In the genomic region with DNA sequence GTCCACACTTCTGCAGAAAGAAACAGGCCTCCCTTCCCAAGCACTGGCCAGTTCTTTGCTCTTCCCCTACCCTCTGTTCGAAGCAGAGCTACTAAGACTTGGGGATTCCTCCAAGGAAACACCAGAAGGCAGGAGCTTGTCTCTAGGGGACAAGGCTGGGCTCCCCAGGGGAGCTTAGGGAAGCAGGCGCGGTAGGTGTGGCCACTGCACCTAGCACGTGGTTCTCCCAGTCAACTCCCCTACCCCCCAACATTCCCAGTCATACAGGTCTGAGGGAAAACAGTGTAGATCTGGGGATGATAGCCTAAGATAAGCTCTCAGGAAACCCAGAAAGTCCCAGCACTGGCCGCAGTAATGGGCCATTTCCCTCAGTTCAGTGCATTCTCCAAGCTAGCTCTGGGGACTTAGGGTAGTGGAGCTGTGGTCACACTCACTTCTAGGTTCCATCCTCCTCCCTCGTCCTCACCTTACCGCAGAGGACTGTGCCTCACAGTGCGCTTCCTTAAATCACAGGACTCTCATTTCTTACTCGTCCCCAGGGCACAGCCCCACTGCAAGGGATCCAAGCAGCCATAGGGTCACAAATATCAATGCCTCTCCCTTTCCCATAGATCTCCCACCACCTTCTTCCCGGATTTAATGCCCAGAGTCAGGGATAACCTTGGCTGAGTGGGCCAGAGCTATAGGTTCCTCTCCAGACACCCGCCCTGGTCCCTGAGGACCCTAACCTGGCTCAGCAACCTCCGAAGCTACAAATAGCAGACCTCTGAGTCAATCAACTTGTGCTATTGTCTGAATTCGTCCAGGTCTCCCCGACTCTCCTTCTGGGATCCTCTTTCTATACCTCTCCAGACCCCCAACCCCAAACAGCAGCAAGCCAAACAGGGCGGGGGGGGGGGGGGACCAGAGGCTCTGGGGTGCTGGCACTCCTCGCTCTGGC, we compare ENCODE assay signal across 8 mouse cellular contexts.
DNase-seq lines count a peak whose midpoint lies in the region; ATAC-seq lines count a peak whose summit lies in the region.

No protein-coding gene starts in this region.

- H3K4me3 ChIP-seq in neural tube, embryonic 11.5 days (ENCODE audit: low read depth, low read length), result peak overlapping the region; percentile 42
- H3K4me3 ChIP-seq in forebrain, embryonic 16.5 days (replicated peaks; ENCODE audit: low read length), result peak overlapping the region; percentile 60
- H3K4me3 ChIP-seq in liver, embryonic 11.5 days (ENCODE audit: low read depth, low read length), result peak overlapping the region; percentile 46
- peak overlapping the region; percentile 50 for H3K4me3 ChIP-seq in stomach, embryonic 15.5 days (replicated peaks)

- no peaks in the 10 kb centered on the region for H3K9me3 ChIP-seq in neural tube, embryonic 11.5 days (ENCODE audit: control insufficient read depth, low read length)
- no peaks in the 10 kb centered on the region for H3K9me3 ChIP-seq in forebrain, embryonic 16.5 days (ENCODE audit: control insufficient read depth, low read length)
- no peaks in the 10 kb centered on the region for H3K9me3 ChIP-seq in liver, embryonic 11.5 days (ENCODE audit: control insufficient read depth, low read length)
- H3K9me3 ChIP-seq in stomach, embryonic 15.5 days, result no peaks in the 10 kb centered on the region

- WGBS in neural tube, embryonic 11.5 days, result 5% methylated on average over 15 of the region's 16 CpGs
- WGBS in forebrain, embryonic 16.5 days, result 15% methylated on average over 15 of the region's 16 CpGs
- WGBS in liver, embryonic 11.5 days, result 18% methylated on average over 16 of the region's 16 CpGs
- WGBS in stomach, embryonic 15.5 days, result 23% methylated on average over 16 of the region's 16 CpGs

- peaks cover 15% of the 10 kb centered on the region; the same call in 1 of the 2 replicates for H3K4me1 ChIP-seq in neural tube, embryonic 11.5 days (ENCODE audit: control insufficient read depth, insufficient read depth, low read length)
- H3K4me1 ChIP-seq in forebrain, embryonic 16.5 days (replicated peaks; ENCODE audit: control insufficient read depth, insufficient read depth, low read length), result peaks cover 55% of the 10 kb centered on the region
- H3K4me1 ChIP-seq in liver, embryonic 11.5 days (replicated peaks; ENCODE audit: control insufficient read depth, insufficient read depth, low read length), result peaks cover 11% of the 10 kb centered on the region
- peaks cover 43% of the 10 kb centered on the region for H3K4me1 ChIP-seq in stomach, embryonic 15.5 days

- H3K9ac ChIP-seq in neural tube, embryonic 11.5 days (ENCODE audit: low read length), result peak overlapping the region; percentile 64
- peak overlapping the region; percentile 77 for H3K9ac ChIP-seq in forebrain, embryonic 16.5 days (replicated peaks; ENCODE audit: low read depth, low read length)
- no peak overlapping the region for H3K9ac ChIP-seq in liver, embryonic 11.5 days (ENCODE audit: low read depth, low read length)
- no peak overlapping the region; the same call in none of the 2 replicates for H3K9ac ChIP-seq in stomach, embryonic 15.5 days

- ATAC-seq in neural tube, embryonic 11.5 days (ENCODE audit: insufficient read depth, low FRiP score, low TSS enrichment), result no peak; the same call in 1 of the 2 replicates
- no peak for ATAC-seq in forebrain, embryonic 16.5 days
- no peak for ATAC-seq in liver, embryonic 11.5 days (replicated peaks; ENCODE audit: low FRiP score)
- ATAC-seq in stomach, embryonic 15.5 days (ENCODE audit: insufficient read depth, low FRiP score, low read depth), result no peak

- no peak for DNase-seq in neural tube, embryonic 11.5 days (ENCODE audit: low spot score)
- no peak for DNase-seq in neural tube, embryonic 10.5 days (ENCODE audit: extremely low spot score, low spot score)
- DNase-seq in liver, embryonic 11.5 days (ENCODE audit: low spot score), result no peak
- no peak for DNase-seq in left cerebral cortex, adult 11 months (ENCODE audit: low spot score)
- DNase-seq in gastrocnemius, postnatal 4 days (ENCODE audit: low spot score in 2 of 2), result no peak
- no peak for DNase-seq in left cerebral cortex, adult 18-20 months (ENCODE audit: low spot score in 2 of 2)

- peaks cover 2% of the 10 kb centered on the region; the same call in 1 of the 2 replicates for H3K27me3 ChIP-seq in neural tube, embryonic 11.5 days (ENCODE audit: control insufficient read depth, insufficient read depth, low read length)
- no peaks in the 10 kb centered on the region for H3K27me3 ChIP-seq in forebrain, embryonic 16.5 days (replicated peaks; ENCODE audit: control insufficient read depth, insufficient read depth, low read length)
- peaks cover 31% of the 10 kb centered on the region for H3K27me3 ChIP-seq in liver, embryonic 11.5 days (replicated peaks; ENCODE audit: control insufficient read depth, insufficient read depth, low read length)
- no peaks in the 10 kb centered on the region for H3K27me3 ChIP-seq in stomach, embryonic 15.5 days (replicated peaks)

- no peaks in the 10 kb centered on the region for H3K36me3 ChIP-seq in neural tube, embryonic 11.5 days (ENCODE audit: control insufficient read depth, insufficient read depth, low read length)
- H3K36me3 ChIP-seq in forebrain, embryonic 16.5 days (ENCODE audit: control insufficient read depth, insufficient read depth), result no peaks in the 10 kb centered on the region
- no peaks in the 10 kb centered on the region for H3K36me3 ChIP-seq in liver, embryonic 11.5 days (ENCODE audit: control insufficient read depth, insufficient read depth, low read length)
- H3K36me3 ChIP-seq in stomach, embryonic 15.5 days, result no peaks in the 10 kb centered on the region

- no peak overlapping the region for H3K27ac ChIP-seq in neural tube, embryonic 11.5 days (ENCODE audit: low read depth, low read length)
- no peak overlapping the region for H3K27ac ChIP-seq in forebrain, embryonic 16.5 days (ENCODE audit: low read length)
- H3K27ac ChIP-seq in liver, embryonic 11.5 days (ENCODE audit: low read depth, low read length), result no peak overlapping the region
- H3K27ac ChIP-seq in stomach, embryonic 15.5 days, result no peak overlapping the region

- peak overlapping the region; percentile 83 for H3K4me2 ChIP-seq in neural tube, embryonic 11.5 days (ENCODE audit: low read depth)
- H3K4me2 ChIP-seq in forebrain, embryonic 16.5 days (ENCODE audit: low read length), result peak overlapping the region; percentile 89
- H3K4me2 ChIP-seq in liver, embryonic 11.5 days, result peak overlapping the region; percentile 70
- H3K4me2 ChIP-seq in stomach, embryonic 15.5 days, result peak overlapping the region; percentile 64

Comparison
In these comparisons a context has a peak if more than half of its experiments do, and no peak if none do; other contexts are left out.
1. H3K9ac ChIP-seq: peak in neural tube, embryonic 11.5 days (single experiment) and forebrain, embryonic 16.5 days (single experiment); none in liver, embryonic 11.5 days (single experiment) and stomach, embryonic 15.5 days (single experiment).
2. Peak in every context shown above with its lines, with median percentiles within 50 percentile points of each other: H3K4me2 ChIP-seq and H3K4me3 ChIP-seq.